Mouse (Mus musculus) cerebellum, adult 2 months (tissue): ENCODE results near the gene Ms4a6b.

Source experiments
- CTCF ChIP-seq: fragments of 200-500 bp; IDR thresholded peaks from 2 replicates; pipeline ENCODE4 v1.5.1; 2011; ENCODE audit warnings: low read depth, mild to moderate bottlenecking, control low read depth, low read length, moderate library complexity, borderline replicate concordance; ENCODE audit not compliant: insufficient read depth
- POLR2A ChIP-seq: fragments of 200-500 bp; IDR thresholded peaks from 2 replicates; pipeline ENCODE4 v1.6.1; 2011; ENCODE audit warnings: low read length, control low read depth, borderline replicate concordance; ENCODE audit not compliant: insufficient read depth

GRCm38 (mm10) chr19:11485266-11485665 is 31.0 kb upstream of the Ms4a6b start:
- TF ChIP-seq CTCF (no peak), POLR2A (no peak)
